Mouse (Mus musculus): Measurements from ENCODE around the gene Exph5. TPM values are rescaled to one million over a fixed set of nuclear protein-coding genes. Genes with fewer than 3 reads are reported as not detected.

The Exph5 gene
- 1 to 10 TPM in 1 of 2 experiments, under 1 TPM in 1; 0.80 to 1.3 TPM for total RNA-seq (2021)
- long read RNA-seq, experiment 1, partial matches to known transcripts: 0 of 1 reads
- long read RNA-seq, experiment 1, other reads (novel, unspliced or antisense): 1 of 1 reads
- long read RNA-seq, experiment 2: 0 reads

DNA sequence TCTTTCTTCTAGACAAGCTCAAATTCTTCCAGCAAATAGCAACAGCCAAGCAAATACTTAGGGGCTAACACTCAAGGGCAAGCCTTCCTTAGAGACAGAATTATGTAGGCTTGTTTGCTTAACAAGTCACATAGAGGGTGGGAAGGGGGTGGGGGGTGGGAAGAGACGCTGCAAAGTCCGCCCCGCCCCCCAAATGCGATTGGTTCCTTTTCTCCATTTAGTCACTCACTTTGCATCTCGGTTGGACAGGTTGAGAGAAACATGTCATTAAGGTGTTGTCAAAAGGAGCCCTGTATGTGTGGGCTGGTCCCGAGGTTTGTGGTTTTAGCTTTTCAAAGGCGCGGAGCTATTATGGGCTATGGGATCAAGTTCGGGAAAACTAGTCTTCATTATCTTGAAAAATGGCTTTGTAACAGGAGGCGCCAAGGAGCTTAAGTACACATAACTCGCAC, at the start of gene Exph5:
Gene Exph5, plus strand, starts transcription at position 402 of the 452 bp plus-strand sequence.
- DNase-seq: no peak
- intact Hi-C loops (cut with DNase I; ENCODE audit: low total_unique reads): no loop called here

DNA sequence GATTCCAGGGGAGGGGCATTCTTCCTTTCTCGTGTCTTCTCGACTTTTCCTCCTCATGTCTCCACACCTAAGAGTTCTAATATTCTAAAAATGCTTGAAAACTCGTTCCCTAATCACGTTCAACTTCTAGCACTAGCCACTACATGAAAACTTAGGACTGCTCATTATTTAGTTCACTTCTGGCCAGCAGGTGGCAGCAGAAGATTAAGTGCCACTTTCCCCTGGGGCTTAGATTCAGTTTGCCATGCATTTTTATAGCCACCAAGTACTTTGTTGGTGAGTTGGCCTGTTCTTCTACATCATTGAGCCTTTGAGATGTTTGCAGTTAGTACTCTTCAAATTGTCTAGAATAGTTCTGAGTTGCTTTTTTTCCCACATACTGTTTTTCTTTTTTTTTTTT, 47.1 kb upstream of the Exph5 start:
- DNase-seq: peak; percentile 64
- intact Hi-C loops (cut with DNase I; ENCODE audit: low total_unique reads): no loop called here

- no peak for DNase-seq
- intact Hi-C loops (cut with DNase I; ENCODE audit: low total_unique reads): loop anchor here (5.0 kb wide), 1 partner anchor 141 kb away; no protein-coding TSS in a partner anchor
Observed at GRCm38 (mm10) chr9:53256690-53257305, 44.7 kb upstream of the Exph5 start.

DNA sequence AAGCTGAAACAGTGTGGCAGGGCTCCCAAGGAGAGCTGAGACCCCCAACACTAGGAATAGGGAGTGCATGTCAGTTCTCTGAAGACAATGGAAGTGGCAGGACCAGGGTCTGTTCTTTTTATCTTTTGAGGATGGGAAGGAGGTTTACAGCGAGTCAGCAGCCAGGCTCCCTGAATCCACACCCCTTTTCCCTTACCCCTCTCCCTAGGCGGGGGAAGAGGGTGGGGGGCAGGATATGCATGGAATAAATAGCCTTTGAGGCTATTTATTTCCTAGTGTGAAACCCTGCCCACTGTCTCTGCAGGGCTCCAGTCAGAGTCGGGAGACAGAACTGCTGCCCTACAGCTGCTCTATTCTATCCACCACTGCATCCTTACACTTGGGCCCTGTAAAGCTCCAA, 43.7 kb upstream of the Exph5 start:
- intact Hi-C loops (cut with DNase I; ENCODE audit: low total_unique reads): loop anchor here (5.0 kb wide), 1 partner anchor 140 kb away; no protein-coding TSS in a partner anchor
- no peak for DNase-seq

- no peak for DNase-seq
- intact Hi-C loops (cut with DNase I; ENCODE audit: low total_unique reads): loop anchor here (5.0 kb wide), 1 partner anchor 139 kb away; no protein-coding TSS in a partner anchor
Observed at GRCm38 (mm10) chr9:53258199-53258598, 43.3 kb upstream of the Exph5 start.

DNA sequence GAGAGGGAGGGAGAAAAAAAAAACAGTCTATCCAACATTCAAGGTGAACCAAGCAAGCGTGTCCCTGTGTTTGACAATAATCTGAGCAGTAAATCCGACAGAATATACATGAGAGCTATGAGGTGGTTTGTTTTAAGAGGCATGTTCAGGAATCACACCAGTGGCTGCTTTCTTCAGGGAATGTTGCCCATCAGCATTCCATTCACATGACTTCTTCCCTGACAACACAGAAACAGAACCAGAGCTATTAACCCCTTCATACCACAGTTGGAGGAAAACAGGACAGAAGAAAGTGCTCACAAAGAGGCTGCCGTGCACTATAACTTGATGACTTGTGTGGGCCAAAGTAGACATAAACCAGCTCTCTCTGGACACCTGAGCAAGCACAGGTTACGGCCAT, 37.1 kb upstream of the Exph5 start:
- no peak for DNase-seq
- intact Hi-C loops (cut with DNase I; ENCODE audit: low total_unique reads): no loop called here

GRCm38 (mm10) chr9:53265589-53265988, 35.9 kb upstream of the Exph5 start:
- no peak for DNase-seq
- intact Hi-C loops (cut with DNase I; ENCODE audit: low total_unique reads): no loop called here

DNA sequence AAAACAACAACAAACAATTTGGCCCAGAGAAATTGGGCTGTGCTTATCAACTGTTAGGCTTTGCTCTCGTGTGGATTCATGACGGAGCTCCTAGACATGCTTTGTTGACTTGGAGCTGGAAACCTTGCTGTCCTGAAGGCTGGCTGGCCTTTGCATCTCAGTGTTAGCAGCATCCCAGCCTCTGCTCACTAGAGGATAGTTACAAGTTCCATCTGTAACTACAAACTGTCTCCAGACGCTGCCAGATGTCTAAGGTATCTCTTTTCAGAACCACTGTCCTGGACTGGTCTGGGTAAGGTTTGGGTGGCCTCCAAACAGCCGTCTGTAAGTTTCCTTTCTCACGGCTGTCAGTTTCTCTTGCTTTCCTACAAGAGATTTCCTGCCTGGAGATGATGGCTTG, 33.4 kb upstream of the Exph5 start:
- DNase-seq: no peak
- intact Hi-C loops (cut with DNase I; ENCODE audit: low total_unique reads): no loop called here

DNA sequence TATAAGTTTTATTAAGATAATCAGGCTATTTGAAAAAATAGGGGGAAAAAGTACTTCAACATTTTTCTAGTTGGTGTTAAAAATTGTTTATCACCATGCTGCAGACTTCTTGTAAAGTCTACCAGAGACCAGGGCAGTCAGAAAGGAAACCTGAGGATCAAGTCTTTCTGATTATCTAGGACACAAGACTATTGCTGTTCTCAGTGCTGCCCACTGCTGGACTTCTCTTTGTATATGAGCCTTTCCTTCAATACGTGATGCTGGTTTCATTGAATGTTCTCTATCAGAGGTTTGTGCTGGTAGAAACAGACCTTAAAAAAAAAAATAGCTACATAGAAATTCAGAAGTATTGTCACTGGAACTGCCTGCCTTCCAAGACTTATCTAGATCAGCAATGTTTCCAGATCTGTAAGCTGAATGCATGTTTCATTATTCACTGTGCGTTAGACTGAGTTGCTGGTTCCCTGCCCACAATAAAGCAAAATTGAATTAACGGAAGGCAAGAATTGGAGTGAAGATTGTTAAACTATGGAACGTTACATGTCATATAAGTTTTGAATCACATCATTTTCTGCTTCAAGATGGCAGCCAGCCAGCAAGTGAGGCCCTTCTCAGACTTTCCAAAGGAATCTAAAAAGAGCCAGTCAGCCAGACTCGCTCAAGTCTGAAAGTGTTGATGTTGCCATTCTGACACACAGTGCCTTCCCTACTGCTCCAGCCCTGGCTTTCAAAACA, 32.6 kb upstream of the Exph5 start:
- DNase-seq: no peak
- intact Hi-C loops (cut with DNase I; ENCODE audit: low total_unique reads): no loop called here

DNA sequence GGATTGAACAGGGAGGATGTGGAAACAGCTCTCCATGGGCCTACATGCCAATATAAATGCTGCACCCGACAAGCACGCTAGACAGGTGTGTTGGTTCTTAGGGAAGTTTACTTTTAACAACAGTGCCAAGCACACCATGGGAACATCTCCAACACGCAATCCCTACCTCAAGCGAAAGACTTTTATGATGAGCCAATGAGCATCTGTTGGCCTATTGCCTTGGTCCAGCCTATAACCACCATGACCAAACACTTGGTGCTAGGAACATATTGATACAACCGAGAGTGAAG, 32.1 kb upstream of the Exph5 start:
- intact Hi-C loops (cut with DNase I; ENCODE audit: low total_unique reads): no loop called here
- no peak for DNase-seq

- no peak for DNase-seq
- intact Hi-C loops (cut with DNase I; ENCODE audit: low total_unique reads): no loop called here
Observed at GRCm38 (mm10) chr9:53271281-53272022, 30.0 kb upstream of the Exph5 start.

GRCm38 (mm10) chr9:53272207-53272606, 29.3 kb upstream of the Exph5 start:
- no peak for DNase-seq
- intact Hi-C loops (cut with DNase I; ENCODE audit: low total_unique reads): no loop called here

- intact Hi-C loops (cut with DNase I; ENCODE audit: low total_unique reads): no loop called here
- no peak for DNase-seq
Observed at GRCm38 (mm10) chr9:53272714-53273113, 28.8 kb upstream of the Exph5 start.

- intact Hi-C loops (cut with DNase I; ENCODE audit: low total_unique reads): no loop called here
Observed at GRCm38 (mm10) chr9:53276381-53276780, 25.1 kb upstream of the Exph5 start.

DNA sequence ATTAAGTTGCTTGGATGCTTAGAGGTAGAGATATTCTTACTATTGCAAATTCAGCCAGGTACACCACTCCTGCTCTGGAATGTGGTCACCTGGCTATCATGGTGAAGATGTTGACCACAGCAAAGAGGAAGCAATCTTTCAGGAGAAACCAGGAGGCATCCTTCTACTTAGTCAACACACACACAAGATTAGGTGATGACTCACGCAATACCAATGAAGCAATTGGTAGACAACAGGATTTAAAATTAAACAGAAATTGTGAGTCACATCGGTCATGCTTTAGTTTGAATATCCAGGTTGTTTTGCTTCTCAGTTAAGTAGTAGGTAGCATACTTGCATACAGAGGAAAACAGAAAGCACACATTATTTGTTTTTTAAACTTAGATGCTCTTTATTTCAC, 22.5 kb upstream of the Exph5 start:
- intact Hi-C loops (cut with DNase I; ENCODE audit: low total_unique reads): no loop called here
- no peak for DNase-seq

More at GRCm38 (mm10) chr9:53276381-53276780, 25.1 kb upstream of the Exph5 start:
- no peak for DNase-seq

- DNase-seq: no peak
- intact Hi-C loops (cut with DNase I; ENCODE audit: low total_unique reads): no loop called here
Observed at GRCm38 (mm10) chr9:53286793-53287192, 14.7 kb upstream of the Exph5 start.

DNA sequence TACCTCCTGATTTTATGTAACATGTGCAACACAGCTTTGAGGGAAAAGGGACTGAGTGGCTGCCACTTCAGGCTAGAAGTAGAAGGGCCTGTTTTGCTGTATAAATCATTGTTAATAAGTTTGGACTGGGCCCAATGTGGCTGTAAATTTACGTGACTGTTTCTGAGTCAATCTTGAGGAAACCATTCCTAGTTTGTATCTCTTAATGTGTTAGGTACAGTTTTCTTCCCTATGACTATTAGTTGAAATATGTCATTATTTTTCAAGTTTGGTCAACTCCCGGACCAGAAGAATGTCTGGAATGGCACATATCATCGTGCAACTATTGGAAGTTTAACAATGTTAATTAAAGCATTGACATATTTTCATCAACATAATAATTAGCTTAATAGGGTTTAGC, 11.5 kb upstream of the Exph5 start:
- intact Hi-C loops (cut with DNase I; ENCODE audit: low total_unique reads): no loop called here
- no peak for DNase-seq

DNA sequence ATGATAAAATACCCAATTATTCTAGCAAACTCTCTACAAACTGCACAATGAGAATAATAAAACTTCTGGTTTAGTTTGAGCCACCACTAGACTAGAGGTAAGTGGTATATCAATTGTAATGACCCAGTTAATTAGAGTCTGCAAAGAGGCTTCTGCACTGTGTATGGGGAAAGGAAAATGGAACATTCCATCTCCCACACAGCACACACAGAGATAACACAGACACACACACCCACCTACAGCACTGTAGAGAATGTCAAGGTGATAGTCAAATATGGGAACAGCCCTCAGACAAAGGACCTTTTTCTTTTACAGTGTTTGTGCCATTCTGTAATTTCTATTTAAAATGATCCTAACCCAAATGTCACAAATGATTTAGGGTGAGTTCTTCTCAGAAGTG, 8.6 kb upstream of the Exph5 start:
- no peak for DNase-seq
- intact Hi-C loops (cut with DNase I; ENCODE audit: low total_unique reads): no loop called here

- DNase-seq: no peak
- intact Hi-C loops (cut with DNase I; ENCODE audit: low total_unique reads): no loop called here
Observed at GRCm38 (mm10) chr9:53301801-53302311, 386 bp downstream of the Exph5 start.

- intact Hi-C loops (cut with DNase I; ENCODE audit: low total_unique reads): no loop called here
Observed at GRCm38 (mm10) chr9:53302415-53302814, 945 bp downstream of the Exph5 start.

More at GRCm38 (mm10) chr9:53302415-53302814, 945 bp downstream of the Exph5 start:
- DNase-seq: no peak
